Mouse (Mus musculus): ENCODE results near the gene Sec61a1. TPM values are rescaled to one million over a fixed set of nuclear protein-coding genes. Genes with fewer than 3 reads are reported as not detected.

Sec61a1 gene
- total and polyA plus RNA-seq, 3 experiments = 139 to 276 (median 237) TPM

DNA sequence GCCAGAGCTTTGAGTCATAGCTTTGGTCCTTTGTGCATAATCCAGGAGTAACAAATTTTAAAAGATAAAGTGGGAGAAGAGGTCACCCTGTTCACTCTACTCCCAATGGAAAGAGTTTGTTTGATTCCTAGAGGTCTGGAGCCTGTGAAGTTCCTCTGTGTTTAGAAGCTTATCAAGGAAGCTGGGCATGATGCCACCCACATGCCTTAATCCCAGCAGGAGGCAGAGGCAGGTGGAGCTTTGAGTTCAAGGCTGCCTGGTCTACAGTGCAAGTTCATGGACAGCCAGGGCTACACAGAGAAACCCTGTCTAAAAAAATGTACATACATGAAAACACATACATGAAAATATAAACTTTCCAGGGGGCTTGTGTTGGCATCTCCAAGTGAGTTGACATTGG is 34.8 kb downstream of the Sec61a1 start:
- no peak overlapping the region for H3K9ac ChIP-seq (ENCODE audit: insufficient read depth, low read depth)
- H3K79me2 ChIP-seq (replicated peaks; ENCODE audit: control insufficient read depth, extremely low read depth, insufficient read depth, poor library complexity, severe bottlenecking) = no peaks in the 10 kb centered on the region
- no peaks in the 10 kb centered on the region for H3K27me3 ChIP-seq (replicated peaks)
- no peak overlapping the region for H3K27ac ChIP-seq (ENCODE audit: insufficient read depth, low read depth)
- in situ Hi-C loops (cut with MboI; ENCODE audit: low pct_ligation_motif_present, low pct_unique_long_range_greater_than_20kb, low sequenced_read_pairs) = no loop called here
- DNase-seq (ENCODE audit: extremely low read depth) = no peak
- TF ChIP-seq ZNF384 (IDR thresholded peaks at IDR 0.05; ENCODE audit: low read depth, low read length) (no peak), SIN3A (IDR thresholded peaks at IDR 0.05; ENCODE audit: low read length) (no peak), ELF1 (IDR thresholded peaks at IDR 0.05; ENCODE audit: low read depth, low read length) (no peak), RCOR1 (conservative IDR thresholded peaks at IDR 0.05; ENCODE audit: low read depth, low read length) (no peak), EP300 (IDR thresholded peaks at IDR 0.05; ENCODE audit: low read length) (no peak), CHD2 (IDR thresholded peaks at IDR 0.05; ENCODE audit: low read length) (no peak), HCFC1 (IDR thresholded peaks at IDR 0.05; ENCODE audit: low read depth, low read length) (no peak), MEF2A (IDR thresholded peaks at IDR 0.05; ENCODE audit: borderline replicate concordance, low read depth, low read length) (no peak), MAZ (IDR thresholded peaks at IDR 0.05; ENCODE audit: low read depth, low read length) (no peak), PAX5 (IDR thresholded peaks at IDR 0.05; ENCODE audit: low read length) (no peak), ETS1 (conservative IDR thresholded peaks at IDR 0.05; ENCODE audit: low read depth, low read length) (no peak), POLR2AphosphoS2 (IDR thresholded peaks at IDR 0.05; ENCODE audit: low read depth, low read length) (no peak), JUND (conservative IDR thresholded peaks at IDR 0.05; ENCODE audit: low read depth, low read length) (no peak), KAT2A (IDR thresholded peaks at IDR 0.05; ENCODE audit: insufficient replicate concordance, low read length) (no peak), ZC3H11A (IDR thresholded peaks at IDR 0.05; ENCODE audit: low read depth, low read length) (no peak), MAFK (IDR thresholded peaks at IDR 0.05; ENCODE audit: insufficient replicate concordance, low read length) (no peak), POLR2A (IDR thresholded peaks at IDR 0.05; ENCODE audit: low read depth, low read length) (no peak), GABPA (IDR thresholded peaks at IDR 0.05; ENCODE audit: insufficient replicate concordance, low read depth, low read length) (no peak), TBP (conservative IDR thresholded peaks at IDR 0.05; ENCODE audit: low read depth, low read length) (no peak), MXI1 (IDR thresholded peaks at IDR 0.05; ENCODE audit: low read depth, low read length) (no peak)
- H3K4me2 ChIP-seq (ENCODE audit: insufficient read depth, low read depth, poor library complexity, severe bottlenecking) = no peak overlapping the region
- peaks cover 85 to 99% of the 10 kb centered on the region in 2 experiments for H3K36me3 ChIP-seq (replicated peaks in 1 of 2; ENCODE audit: control insufficient read depth in 1 of 2, insufficient read depth in 1 of 2, low read length in 1 of 2)
- no peaks in the 10 kb centered on the region for H3K9me3 ChIP-seq (replicated peaks; ENCODE audit: low read length)
- H3K4me3 ChIP-seq (replicated peaks in 1 of 3; ENCODE audit: low read depth in 2 of 3, low read length in 2 of 3, poor library complexity in 1 of 3) = no peak overlapping the region
- peaks cover 0 to 25% of the 10 kb centered on the region in 2 experiments; a peak in 2 of 4 replicates for H3K4me1 ChIP-seq (ENCODE audit: control insufficient read depth in 1 of 2, insufficient read depth in 2 of 2)
- dilution Hi-C loops (cut with MboI; ENCODE audit: extremely low pct_ligation_motif_present, extremely low pct_unique_long_range_greater_than_20kb, low sequenced_read_pairs) = no loop called here

- no peak for TF ChIP-seq SIN3A (IDR thresholded peaks at IDR 0.05; ENCODE audit: low read length)
- TF ChIP-seq ZNF384 (IDR thresholded peaks at IDR 0.05; ENCODE audit: low read depth, low read length) = no peak
- no peak for TF ChIP-seq CHD2 (IDR thresholded peaks at IDR 0.05; ENCODE audit: low read length)
- TF ChIP-seq POLR2A (IDR thresholded peaks at IDR 0.05; ENCODE audit: low read depth, low read length) = no peak
- no peak for TF ChIP-seq MAZ (IDR thresholded peaks at IDR 0.05; ENCODE audit: low read depth, low read length)
- TF ChIP-seq MAFK (IDR thresholded peaks at IDR 0.05; ENCODE audit: insufficient replicate concordance, low read length) = no peak
- TF ChIP-seq HCFC1 (IDR thresholded peaks at IDR 0.05; ENCODE audit: low read depth, low read length) = no peak
- TF ChIP-seq MAX (IDR thresholded peaks at IDR 0.05; ENCODE audit: low read length) = no peak
- TF ChIP-seq MYC (IDR thresholded peaks at IDR 0.05; ENCODE audit: low read depth, low read length) = no peak
- no peak for TF ChIP-seq SMC3 (IDR thresholded peaks at IDR 0.05; ENCODE audit: low read depth, low read length)
- no peak for TF ChIP-seq JUND (conservative IDR thresholded peaks at IDR 0.05; ENCODE audit: low read depth, low read length)
- no peak for TF ChIP-seq GABPA (IDR thresholded peaks at IDR 0.05; ENCODE audit: insufficient replicate concordance, low read depth, low read length)
- Histone ChIP-seq H3K9ac (ENCODE audit: insufficient read depth, low read depth) (no peak overlapping the region), H3K4me1 (ENCODE audit: control insufficient read depth in 1 of 2, insufficient read depth in 2 of 2) (peaks cover 0 to 25% of the 10 kb centered on the region in 2 experiments; a peak in 2 of 4 replicates), H3K27me3 (replicated peaks) (no peaks in the 10 kb centered on the region), H3K9me3 (replicated peaks; ENCODE audit: low read length) (no peaks in the 10 kb centered on the region), H3K36me3 (replicated peaks in 1 of 2; ENCODE audit: control insufficient read depth in 1 of 2, insufficient read depth in 1 of 2, low read length in 1 of 2) (peaks cover 85 to 99% of the 10 kb centered on the region in 2 experiments), H3K79me2 (replicated peaks; ENCODE audit: control insufficient read depth, extremely low read depth, insufficient read depth, poor library complexity, severe bottlenecking) (no peaks in the 10 kb centered on the region), H3K4me3 (replicated peaks in 1 of 3; ENCODE audit: low read depth in 2 of 3, low read length in 2 of 3, poor library complexity in 1 of 3) (no peak overlapping the region), H3K4me2 (ENCODE audit: insufficient read depth, low read depth, poor library complexity, severe bottlenecking) (no peak overlapping the region), H3K27ac (ENCODE audit: insufficient read depth, low read depth) (no peak overlapping the region)
- in situ Hi-C loops (cut with MboI; ENCODE audit: low pct_ligation_motif_present, low pct_unique_long_range_greater_than_20kb, low sequenced_read_pairs) (no loop called here), dilution Hi-C loops (cut with MboI; ENCODE audit: extremely low pct_ligation_motif_present, extremely low pct_unique_long_range_greater_than_20kb, low sequenced_read_pairs) (no loop called here)
- no peak for DNase-seq (ENCODE audit: extremely low read depth)
Observed at GRCm38 (mm10) chr6:88483111-88483510, 35.6 kb downstream of the Sec61a1 start.
